Mouse (Mus musculus) left cerebral cortex, postnatal 14 days (tissue): Measurements from ENCODE around the gene Tmcc2. TPM values are rescaled to one million over a fixed set of nuclear protein-coding genes. Genes with fewer than 3 reads are reported as not detected.

ENCODE experiments used
- DNase-seq, 2 experiments: peaks; one replicate each; pipeline ENCODE4 v3.0.0; 2021 to 2022; ENCODE audit warnings: low spot score in 2 of 2, mixed read lengths in 1 of 2
- intact Hi-C: fragments of 180-260 bp; cut with DNase I; formaldehyde crosslinking; loops from one replicate; pipeline ENCODE4 v1.15.1; 2025
- total RNA-seq, 2 experiments: library from RNA; stranded (reverse); gene quantifications; 2 replicates each; pipeline ENCODE4 v1.2.3; 2021

The Tmcc2 gene
- total RNA-seq, 2 experiments from 2014 or later, result 128 to 132 TPM

DNA sequence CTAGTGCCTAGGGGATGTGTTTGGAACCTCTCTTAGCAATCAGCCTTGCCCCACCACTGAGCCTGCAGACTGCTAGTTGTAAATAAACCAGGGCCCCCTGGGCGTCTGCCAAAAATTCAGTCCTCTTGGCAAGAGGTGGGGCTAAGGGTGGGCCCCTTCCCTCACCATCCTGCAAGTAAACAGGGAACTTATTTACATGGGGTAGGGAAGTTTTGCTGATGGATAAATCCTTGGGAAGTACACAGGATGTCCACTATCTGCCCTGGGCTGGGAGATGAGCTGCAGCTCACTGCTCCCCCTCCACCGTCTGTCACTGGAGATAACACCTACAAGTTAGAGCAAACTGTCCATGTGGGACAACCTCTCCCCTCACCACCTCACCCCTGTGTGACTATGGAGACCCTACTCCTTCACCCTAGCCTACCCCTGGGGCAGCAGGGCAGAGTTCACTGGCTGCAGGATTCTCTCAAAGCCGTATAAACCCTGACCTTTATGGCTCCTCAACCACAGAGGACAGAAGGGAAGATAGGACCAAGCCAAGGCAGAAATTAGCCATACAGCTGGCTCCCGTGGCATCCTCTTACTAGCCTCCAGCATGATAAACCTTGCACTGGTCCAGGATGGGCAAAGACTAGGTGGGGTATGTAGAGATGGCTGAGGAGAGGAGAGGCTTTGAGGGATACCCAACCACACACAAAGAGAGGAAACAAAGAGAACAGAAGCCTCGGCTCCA, 16.8 kb downstream of the Tmcc2 start:
- intact Hi-C loops, result loop anchor here (5.0 kb wide), 1 partner anchor 53 kb away; no protein-coding TSS in a partner anchor
- DNase-seq, result no peak

DNA sequence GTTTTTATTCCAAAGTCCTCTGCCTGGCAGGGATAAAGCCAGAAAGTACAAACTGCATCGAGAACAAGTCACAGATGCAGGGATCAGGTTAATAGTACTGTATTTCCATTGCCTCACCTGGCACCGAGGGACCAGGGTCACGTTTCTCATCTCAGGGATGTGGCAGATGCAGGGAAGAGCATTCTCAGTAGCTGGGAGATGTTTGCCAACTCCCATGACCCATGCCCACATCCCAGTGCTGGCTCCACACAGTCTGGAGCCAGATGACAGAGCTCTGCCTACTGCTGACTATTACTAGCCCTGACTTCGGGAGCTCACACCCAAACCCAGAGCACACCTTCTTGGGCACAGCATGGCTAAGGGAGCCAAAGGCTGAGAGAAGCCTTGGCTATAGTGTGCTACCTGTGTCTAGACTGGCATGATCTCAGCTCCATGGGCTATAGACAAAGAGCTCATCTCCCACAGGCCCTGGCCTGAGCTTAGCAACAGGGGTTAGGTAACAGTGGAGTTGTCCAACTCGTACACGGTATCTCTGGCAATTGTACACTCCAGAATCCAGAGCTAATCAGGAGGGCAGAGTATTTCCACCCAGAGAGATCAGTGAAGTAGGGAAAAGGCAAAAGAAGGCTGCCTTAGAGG, 18.1 kb downstream of the Tmcc2 start:
- no peak for DNase-seq
- intact Hi-C loops, result loop anchor here (5.0 kb wide), 1 partner anchor 54 kb away; no protein-coding TSS in a partner anchor

DNA sequence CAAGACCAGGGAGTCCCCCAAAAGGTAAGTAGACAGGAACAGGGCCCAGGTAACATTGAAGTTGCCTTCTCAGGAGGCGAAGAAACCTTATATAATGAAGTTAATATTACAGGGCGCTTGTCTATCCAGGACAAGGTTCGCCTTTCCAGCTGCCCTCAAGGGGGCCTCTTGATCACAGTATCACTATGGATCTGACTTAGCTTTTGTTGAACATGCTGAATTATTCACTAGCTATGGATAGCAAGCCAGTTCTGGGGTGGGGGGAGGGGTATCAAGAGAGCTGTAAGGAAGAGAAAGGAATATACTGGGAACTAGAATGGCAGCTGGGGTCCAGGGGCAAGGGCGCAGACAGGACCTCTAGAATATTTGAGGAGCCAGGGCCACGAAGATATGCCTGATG, 18.7 kb downstream of the Tmcc2 start:
- no peak for DNase-seq
- intact Hi-C loops, result loop anchor here (5.0 kb wide), 1 partner anchor 55 kb away; no protein-coding TSS in a partner anchor

DNA sequence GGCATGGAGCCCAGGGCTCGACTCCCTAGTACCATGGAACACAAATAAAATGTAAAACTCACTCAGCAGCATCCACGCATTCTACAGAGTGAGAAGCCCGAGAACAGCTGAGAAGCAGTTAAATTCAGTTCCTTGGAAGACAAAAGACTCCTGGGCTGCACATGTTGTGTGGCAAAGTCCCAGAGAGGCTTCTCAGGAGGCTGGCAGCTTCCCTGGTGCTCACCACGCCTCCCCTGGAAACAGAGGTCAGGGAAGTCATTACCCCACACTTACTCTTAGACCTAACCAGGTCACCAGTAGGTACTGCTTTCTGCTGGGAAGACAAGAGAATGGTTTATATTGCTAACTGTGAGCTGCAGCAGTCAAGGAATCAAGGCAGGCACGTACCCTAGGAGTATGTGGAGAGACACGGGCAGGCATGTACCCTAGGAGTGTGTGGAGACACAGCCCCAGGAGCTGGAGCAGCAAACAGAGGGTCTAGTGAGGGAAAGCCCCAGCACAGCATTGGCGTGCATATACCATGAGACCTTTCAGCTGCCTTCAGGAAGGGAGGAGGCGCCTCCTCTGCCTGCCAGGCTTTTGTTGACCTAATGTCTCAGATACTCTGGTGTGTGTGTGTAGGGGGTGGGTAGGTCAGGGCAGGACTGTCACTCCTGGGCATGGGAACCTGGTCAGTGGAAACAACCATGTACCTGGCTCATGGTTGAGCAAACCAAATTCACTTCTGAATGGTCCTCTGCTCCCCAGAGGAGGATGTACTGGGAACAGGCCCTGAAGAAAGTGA, 19.6 kb downstream of the Tmcc2 start:
- DNase-seq, result no peak
- intact Hi-C loops, result loop anchor here (5.0 kb wide), 1 partner anchor 56 kb away; no protein-coding TSS in a partner anchor

DNA sequence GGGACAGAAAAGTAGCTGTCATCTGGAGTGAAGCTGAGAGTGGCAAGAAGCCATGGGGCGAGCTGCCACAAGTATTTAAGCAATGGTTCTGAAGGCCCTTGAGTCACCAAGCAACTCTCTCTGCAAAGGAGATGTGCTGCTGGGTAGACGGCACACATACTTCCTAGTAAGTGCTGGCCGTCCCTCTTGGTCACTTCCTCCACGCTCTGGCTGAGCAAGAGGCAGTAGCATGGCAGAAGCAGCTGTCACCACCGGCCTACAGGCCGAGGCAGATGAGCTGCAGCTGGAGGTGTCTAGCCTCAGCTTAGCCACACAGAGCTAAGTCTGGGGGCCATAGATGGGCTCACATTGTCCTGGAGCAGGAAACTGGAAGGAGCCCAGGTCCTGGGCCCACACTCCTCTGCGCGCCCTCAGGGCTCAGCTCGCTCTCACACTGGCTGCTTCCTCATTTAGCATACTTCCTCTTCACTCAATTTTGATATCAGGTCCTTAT, 20.4 kb downstream of the Tmcc2 start:
- intact Hi-C loops, result loop anchor here (5.0 kb wide), 1 partner anchor 57 kb away; no protein-coding TSS in a partner anchor
- DNase-seq, result peak in 1 of 2 experiments; percentile 63

DNA sequence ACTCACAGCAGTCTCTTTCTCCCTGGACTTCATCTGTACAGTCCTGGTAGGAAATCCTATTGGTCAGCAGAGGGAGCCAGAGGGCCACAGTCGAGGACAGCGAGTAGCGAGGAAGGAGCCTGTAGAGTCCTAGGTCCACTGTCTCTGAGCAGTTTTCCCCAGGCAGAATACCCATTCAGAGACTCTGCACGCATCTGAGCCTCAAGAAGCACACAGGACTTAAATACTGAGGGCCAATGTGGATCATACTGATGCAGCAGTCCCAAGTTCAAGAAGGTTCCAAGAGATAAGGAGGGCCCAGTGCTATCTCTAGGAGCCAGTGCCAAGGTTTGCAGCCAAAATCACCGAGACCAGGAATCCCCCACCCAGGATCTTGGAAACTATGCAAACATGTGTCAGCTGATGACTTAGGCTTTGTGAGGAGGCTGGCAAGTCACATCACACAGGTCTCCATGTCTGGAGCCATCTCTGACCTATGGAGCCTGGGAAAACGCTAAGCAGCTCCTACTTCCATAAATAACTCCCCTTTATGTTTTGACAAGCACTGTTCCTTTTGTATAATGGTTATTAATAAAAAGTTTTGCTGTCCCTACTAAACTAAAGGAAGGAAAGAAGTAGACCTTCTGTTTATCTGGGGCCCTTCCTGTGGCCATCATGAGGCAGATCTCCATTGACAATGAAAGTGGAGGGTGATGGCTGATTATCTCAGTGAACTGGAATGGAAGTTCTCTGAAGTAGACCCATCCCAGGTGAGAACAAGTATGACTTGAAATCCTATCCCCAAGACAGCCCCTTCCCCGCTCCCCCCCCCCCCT, 23.2 kb downstream of the Tmcc2 start:
- peak; percentile 91 to 93 for DNase-seq
- intact Hi-C loops, result loop anchor here (5.0 kb wide), 1 partner anchor 109 kb away; the partner anchor contains the start of gene Rbbp5

DNA sequence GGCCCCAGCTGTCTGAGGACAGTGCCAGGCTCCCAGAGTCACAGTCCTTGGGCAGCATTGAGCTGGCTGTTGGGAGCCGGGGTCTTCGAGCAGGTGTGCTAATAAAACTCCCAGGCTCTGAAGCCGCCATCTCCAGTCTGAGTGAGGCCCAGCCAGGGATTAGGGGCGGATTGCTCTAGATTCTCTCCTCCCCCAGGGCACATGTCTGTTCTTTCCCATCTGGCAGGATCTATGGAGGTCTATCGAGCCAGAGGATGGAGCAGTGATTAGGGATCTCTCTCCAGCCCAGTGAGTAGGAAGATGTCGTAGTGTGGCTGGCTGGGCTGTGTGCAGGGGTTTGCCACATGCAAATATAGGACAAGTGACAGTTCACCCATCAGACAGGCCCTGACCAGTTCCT, 24.1 kb downstream of the Tmcc2 start:
- DNase-seq, result no peak
- intact Hi-C loops, result loop anchor here (5.0 kb wide), 1 partner anchor 110 kb away; the partner anchor contains the start of gene Rbbp5

DNA sequence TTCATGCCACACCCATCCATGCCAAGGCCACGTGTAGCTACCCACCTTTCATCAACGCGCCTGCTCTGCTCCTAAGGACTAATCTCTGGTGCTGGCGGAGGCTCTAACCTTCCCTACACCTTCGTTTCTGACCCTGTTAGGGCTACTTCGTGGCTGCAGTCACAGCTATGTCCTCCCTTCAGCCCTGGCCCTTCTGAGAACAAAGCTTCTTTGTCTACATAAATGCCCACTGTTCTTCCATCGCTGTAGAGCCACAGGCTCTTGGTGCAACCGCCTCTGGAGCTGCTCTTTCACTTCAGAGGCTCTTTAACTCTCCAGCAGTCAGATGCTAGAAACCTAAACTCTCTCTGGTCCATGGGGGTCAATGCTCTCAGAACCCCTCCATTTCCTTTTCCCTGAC, 24.8 kb downstream of the Tmcc2 start:
- intact Hi-C loops, result loop anchor here (5.0 kb wide), 1 partner anchor 111 kb away; the partner anchor contains the start of gene Rbbp5
- no peak for DNase-seq

DNA sequence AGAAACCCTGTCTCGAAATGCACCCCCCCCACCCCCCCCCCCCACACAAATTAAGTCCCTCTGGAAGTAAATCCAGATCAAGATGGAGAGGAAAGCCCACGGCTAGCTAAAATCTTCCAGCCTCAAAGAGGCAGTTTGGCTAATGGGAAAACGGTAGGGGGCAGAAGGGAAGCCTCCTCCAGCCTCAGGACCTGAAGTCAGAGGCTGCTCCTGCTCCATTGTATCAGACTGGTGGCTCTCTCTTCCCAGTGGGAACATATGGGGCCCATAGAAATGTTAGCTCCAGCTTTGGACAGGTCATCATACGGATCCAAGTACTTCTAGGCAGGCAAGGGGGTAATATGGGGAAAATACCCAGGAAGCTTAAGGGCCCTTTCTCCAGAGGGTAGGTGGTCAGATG, 25.4 kb downstream of the Tmcc2 start:
- DNase-seq, result no peak
- intact Hi-C loops, result loop anchor here (5.0 kb wide), 1 partner anchor 112 kb away; the partner anchor contains the start of gene Rbbp5

DNA sequence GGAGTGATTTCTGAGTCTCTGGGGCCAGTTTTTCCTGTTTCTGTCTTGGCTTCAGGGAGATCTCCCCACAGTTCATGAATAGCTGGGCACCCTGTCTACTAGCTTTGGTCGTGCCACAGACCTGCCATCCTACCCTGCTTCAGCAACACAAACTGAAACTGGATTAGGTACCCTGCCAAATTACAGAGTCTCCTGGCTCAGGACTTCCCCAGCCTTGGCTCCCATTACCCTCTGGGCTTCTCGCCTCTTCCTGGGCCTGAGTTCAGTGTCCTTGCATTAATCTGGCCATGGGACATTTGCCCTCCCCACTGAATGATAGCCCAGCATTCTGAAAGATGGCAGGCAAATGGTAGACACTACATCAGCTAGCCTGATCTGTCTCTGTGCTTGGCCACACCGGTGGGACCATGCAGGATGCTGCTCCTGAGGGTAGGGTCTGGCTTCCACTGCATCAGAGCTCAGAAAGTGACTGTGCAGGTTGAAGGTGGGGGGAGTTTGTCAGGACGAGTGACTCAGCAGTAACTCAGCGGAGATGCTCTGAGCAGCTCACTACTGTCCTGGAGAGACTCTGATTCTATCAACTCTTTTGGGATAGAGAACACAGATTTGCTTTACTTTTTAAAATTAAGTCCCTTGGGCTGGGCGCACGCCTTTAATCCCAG, 26.1 kb downstream of the Tmcc2 start:
- intact Hi-C loops, result loop anchor here (5.0 kb wide), 1 partner anchor 112 kb away; the partner anchor contains the start of gene Rbbp5
- DNase-seq, result no peak

DNA sequence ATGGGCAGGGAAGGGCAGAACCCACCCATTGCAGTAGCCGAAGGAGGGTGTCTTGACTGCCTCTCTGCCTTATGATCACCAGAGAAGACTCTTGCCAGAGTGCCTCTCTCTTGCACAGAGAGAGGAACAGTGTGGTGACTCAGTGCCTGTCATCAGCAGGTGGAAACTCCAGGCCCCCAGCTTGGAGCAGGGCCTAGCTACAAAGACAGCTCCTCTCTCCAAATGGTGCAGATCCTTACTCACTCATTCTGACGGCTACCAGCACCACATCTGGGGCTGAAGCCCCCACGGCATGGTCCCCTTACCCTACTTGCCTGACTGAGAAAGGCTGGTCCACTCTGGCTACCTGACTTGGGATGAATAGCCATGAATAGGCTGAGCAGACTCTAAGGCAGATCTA, 26.7 kb downstream of the Tmcc2 start:
- intact Hi-C loops, result no loop called here
- DNase-seq, result no peak

DNA sequence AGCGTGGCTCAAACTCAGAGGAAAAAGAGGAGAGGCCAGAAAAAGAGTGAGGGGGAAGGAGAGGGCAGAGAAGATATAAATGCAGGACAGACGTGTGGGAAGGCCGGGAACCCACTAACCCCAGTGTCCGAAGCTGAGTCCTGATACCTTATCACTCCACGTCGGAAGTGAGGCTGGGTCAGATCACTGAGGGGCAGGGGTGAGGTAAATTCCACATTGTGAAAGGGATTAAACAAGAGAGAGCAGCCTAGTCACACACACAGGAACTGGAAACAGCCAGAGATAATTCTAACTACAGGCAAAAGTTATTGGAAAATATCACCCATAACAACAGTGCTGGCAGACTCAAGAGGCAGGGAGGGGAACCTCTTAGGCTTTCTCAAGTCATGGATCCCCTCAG, 29.1 kb downstream of the Tmcc2 start:
- no peak for DNase-seq
- intact Hi-C loops, result no loop called here

DNA sequence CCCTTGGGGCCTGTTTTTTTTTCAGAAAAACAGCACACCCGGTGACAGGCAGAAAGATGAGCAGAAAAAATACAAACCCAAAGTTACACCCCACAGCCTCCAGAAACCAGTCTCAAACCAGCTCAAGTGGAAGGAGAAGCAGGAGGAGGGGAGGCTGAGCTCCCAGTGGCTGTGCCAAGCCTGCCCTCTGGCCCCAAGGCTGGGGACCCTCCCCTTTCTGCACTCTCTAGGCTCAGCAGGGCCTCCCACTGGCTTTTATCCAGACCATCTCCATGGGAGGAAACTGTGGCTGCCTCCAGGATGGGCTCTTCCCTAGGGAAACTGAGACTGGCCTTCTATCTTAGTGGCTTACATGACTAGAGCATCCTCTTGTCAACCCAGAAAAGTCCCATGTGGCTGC, 34.2 kb downstream of the Tmcc2 start:
- DNase-seq, result no peak
- intact Hi-C loops, result loop anchor here (1.0 to 5.0 kb wide), 2 partner anchors 45 to 200 kb away; no protein-coding TSS in a partner anchor

DNA sequence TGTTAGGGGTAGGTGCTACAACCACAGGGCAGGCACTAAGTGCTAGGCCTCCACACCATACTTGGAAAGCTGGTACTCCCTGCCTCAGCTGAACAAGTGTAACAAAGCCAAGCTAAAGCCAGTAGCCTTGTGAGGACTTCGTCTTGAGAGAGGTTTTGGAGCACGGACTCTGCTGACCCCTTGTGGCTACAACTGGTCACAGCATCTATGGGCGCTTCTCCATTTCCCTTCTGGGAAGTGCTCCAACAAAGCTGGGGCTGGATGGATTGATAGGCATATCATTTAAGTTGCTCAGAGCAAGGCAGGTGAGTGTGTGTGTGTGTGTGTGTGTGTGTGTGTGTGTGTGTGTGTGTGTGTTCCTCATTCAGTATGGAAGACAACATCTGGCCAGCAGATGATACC, 35.2 kb downstream of the Tmcc2 start:
- peak; percentile 91 for DNase-seq
- intact Hi-C loops, result loop anchor here (1.0 to 5.0 kb wide), 2 partner anchors 44 to 199 kb away; no protein-coding TSS in a partner anchor

DNA sequence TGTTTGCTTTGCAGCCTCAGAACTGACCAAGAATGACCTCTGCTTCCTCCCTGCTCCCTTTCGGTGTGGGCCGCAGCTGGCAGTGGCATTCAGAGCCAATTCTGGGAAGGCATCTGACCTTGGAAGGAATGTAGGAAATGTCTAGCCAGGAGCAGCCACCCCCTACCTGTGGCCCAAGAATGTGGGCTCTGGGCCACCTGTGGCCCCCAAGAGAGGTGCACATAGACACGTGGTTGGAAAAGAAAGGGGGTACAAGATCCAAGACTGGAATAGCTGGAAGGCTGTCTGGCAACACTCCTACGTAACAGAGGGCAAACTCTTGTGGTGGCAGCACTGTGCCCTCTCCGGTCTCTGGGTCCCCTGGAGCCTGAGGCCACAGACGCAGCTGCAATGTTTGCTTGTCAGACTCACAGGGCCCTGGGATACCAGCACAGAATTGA, 35.9 kb downstream of the Tmcc2 start:
- intact Hi-C loops, result loop anchor here (5.0 kb wide), 1 partner anchor 198 kb away; no protein-coding TSS in a partner anchor

DNA sequence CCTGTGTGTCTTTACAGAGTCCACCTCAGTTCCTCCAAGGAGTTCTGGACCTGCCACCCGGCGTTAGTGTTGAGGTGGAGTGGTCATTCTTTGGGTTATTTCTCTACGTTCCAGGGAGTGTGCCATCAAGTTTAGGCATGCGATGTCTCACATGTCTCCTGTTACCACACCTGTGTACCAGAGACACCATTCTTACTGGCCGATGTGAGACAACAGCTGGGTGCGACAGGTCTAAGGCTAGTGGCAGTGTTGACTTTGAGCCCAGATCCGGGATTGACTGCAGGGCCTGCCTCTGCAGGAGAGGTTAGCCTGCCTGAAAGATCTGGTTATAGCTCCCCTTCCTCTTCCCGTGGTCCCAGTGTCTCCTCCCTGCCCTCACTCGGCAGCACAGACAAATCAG, 36.8 kb downstream of the Tmcc2 start:
- intact Hi-C loops, result no loop called here
- DNase-seq, result no peak

More for the DNA sequence above, 35.9 kb downstream of the Tmcc2 start:
- no peak for DNase-seq

DNA sequence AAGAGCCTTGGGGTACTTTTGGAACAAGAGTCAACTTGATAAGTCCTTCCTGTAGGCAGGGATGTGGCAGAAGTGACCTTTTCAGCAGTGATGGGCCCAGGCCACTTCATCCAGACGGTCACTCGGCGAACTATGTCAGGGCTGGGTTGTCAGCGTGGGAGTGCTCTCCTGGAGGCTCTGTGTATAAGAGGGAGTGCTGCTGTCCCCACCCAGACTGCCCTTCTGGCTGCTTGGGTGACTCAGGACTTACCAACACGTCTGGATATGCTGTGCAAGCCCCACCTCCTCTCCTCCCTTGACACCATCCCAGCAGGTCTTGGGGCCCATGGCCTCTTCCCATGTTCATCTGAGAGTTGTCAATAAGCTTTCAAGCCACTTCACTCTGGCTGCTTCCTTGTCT, 37.7 kb downstream of the Tmcc2 start:
- no peak for DNase-seq
- intact Hi-C loops, result no loop called here

DNA sequence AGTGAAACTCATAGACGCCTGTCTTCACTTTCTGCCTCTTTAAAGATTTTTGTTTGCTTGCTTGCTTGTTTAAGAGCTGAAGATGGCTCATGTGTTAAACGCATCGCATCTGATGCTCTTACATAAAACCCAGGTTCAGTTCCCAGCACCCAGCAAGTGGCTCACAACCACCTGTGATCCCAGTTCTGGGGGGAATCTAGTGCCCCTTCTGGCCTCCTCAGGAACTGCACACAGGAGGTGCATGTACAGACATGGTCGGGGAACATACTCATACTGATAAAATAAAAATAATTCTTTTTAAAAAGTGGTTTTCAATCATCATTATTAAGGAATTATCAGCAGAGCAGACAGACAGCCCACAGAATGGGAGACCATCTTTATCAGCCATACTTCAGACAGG, 40.0 kb downstream of the Tmcc2 start:
- DNase-seq, result no peak
- intact Hi-C loops, result no loop called here
